Mouse (Mus musculus): Measurements from ENCODE around the gene Slc25a30. TPM values are rescaled to one million over a fixed set of nuclear protein-coding genes. Genes with fewer than 3 reads are reported as not detected.

Slc25a30 gene
- polyA plus RNA-seq, 1 experiment from 2014 or later, result 6.0 TPM

- no peaks in the 10 kb centered on the region for H3K9me3 ChIP-seq (replicated peaks)
- H3K4me3 ChIP-seq, result no peak overlapping the region
- no peaks in the 10 kb centered on the region for H3K4me1 ChIP-seq (replicated peaks)
- H3K27me3 ChIP-seq (replicated peaks), result no peaks in the 10 kb centered on the region
- H3K9ac ChIP-seq, result no peak overlapping the region
- no peak overlapping the region for H3K4me2 ChIP-seq
- ATAC-seq (ENCODE audit: insufficient number of reproducible peaks, low FRiP score), result no peak
- H3K36me3 ChIP-seq, result peaks cover 79% of the 10 kb centered on the region
- 92% methylated on average over 3 of the region's 3 CpGs for WGBS
- no peak overlapping the region for H3K27ac ChIP-seq (ENCODE audit: poor library complexity, severe bottlenecking)
Measured at GRCm38 (mm10) chr14:75711731-75712130, 75.1 kb downstream of the Slc25a30 start.

Other genes with a start within 250 kb of the Slc25a30 start
- not detected in 2 replicates for gene Spert, start 193.9 kb downstream of the Slc25a30 start, polyA plus RNA-seq (2016; fragmentation: Nextera tagmentation; extraction: Ambion mirVana)
- gene Erich6b, start 144.8 kb downstream of the Slc25a30 start, polyA plus RNA-seq (2016; fragmentation: Nextera tagmentation; extraction: Ambion mirVana), result not detected in 2 replicates
- 18.0 TPM in 2 replicates for gene Cog3, start 32.5 kb downstream of the Slc25a30 start, polyA plus RNA-seq (2016; fragmentation: Nextera tagmentation; extraction: Ambion mirVana)
- gene Tpt1, start 58.1 kb upstream of the Slc25a30 start, polyA plus RNA-seq (2016; fragmentation: Nextera tagmentation; extraction: Ambion mirVana), result 921 and 928 TPM in 2 replicates
- gene Kctd4, start 168.0 kb upstream of the Slc25a30 start, polyA plus RNA-seq (2016; fragmentation: Nextera tagmentation; extraction: Ambion mirVana), result 0.29 and 0.41 TPM in 2 replicates
- gene Gtf2f2, start 223.8 kb upstream of the Slc25a30 start, polyA plus RNA-seq (2016; fragmentation: Nextera tagmentation; extraction: Ambion mirVana), result 31.3 and 31.5 TPM in 2 replicates